Mouse (Mus musculus): ENCODE data around the gene Mospd3. TPM values are rescaled to one million over a fixed set of nuclear protein-coding genes. Genes with fewer than 3 reads are reported as not detected.

Gene Mospd3
- polyA plus RNA-seq, 1 experiment = 46.1 TPM

GRCm38 (mm10) chr5:137583670-137584169, 17.1 kb downstream of the Mospd3 start:
- peak in 1 of 2 experiments; percentile 59 for DNase-seq (ENCODE audit: extremely low spot score in 1 of 2, low spot score in 1 of 2)

- no peak for DNase-seq (ENCODE audit: extremely low spot score in 1 of 2, low spot score in 1 of 2)
Observed at GRCm38 (mm10) chr5:137582702-137583101, 18.2 kb downstream of the Mospd3 start.

GRCm38 (mm10) chr5:137580246-137580645, 20.6 kb downstream of the Mospd3 start:
- no peak for DNase-seq (ENCODE audit: extremely low spot score in 1 of 2, low spot score in 1 of 2)

GRCm38 (mm10) chr5:137574470-137574901, 26.4 kb downstream of the Mospd3 start:
- peak in 1 of 2 experiments; percentile 57 for DNase-seq (ENCODE audit: extremely low spot score in 1 of 2, low spot score in 1 of 2)

- DNase-seq (ENCODE audit: extremely low spot score in 1 of 2, low spot score in 1 of 2) = no peak
Observed at GRCm38 (mm10) chr5:137570691-137571586, 29.9 kb downstream of the Mospd3 start.

- DNase-seq (ENCODE audit: extremely low spot score in 1 of 2, low spot score in 1 of 2) = no peak
Observed at GRCm38 (mm10) chr5:137570181-137570580, 30.7 kb downstream of the Mospd3 start.

- DNase-seq (ENCODE audit: extremely low spot score in 1 of 2, low spot score in 1 of 2) = no peak
Observed at GRCm38 (mm10) chr5:137569665-137570064, 31.2 kb downstream of the Mospd3 start, which contains the start of gene Tfr2. Gene Tfr2 (plus strand): TSS chr5:137569840.

GRCm38 (mm10) chr5:137569031-137569430, 31.8 kb downstream of the Mospd3 start:
- DNase-seq (ENCODE audit: extremely low spot score in 1 of 2, low spot score in 1 of 2) = no peak

GRCm38 (mm10) chr5:137568223-137568798, 32.5 kb downstream of the Mospd3 start:
- no peak for DNase-seq (ENCODE audit: extremely low spot score in 1 of 2, low spot score in 1 of 2)

- DNase-seq (ENCODE audit: extremely low spot score in 1 of 2, low spot score in 1 of 2) = no peak
Observed at GRCm38 (mm10) chr5:137566416-137566815, 34.4 kb downstream of the Mospd3 start.

- DNase-seq (ENCODE audit: extremely low spot score in 1 of 2, low spot score in 1 of 2) = no peak
Observed at GRCm38 (mm10) chr5:137565744-137566143, 35.1 kb downstream of the Mospd3 start.

- peak in 1 of 2 experiments; percentile 47 for DNase-seq (ENCODE audit: extremely low spot score in 1 of 2, low spot score in 1 of 2)
Observed at GRCm38 (mm10) chr5:137562965-137563364, 37.9 kb downstream of the Mospd3 start.

- DNase-seq (ENCODE audit: extremely low spot score in 1 of 2, low spot score in 1 of 2) = peak in 1 of 2 experiments; percentile 59
Observed at GRCm38 (mm10) chr5:137561556-137561955, 39.3 kb downstream of the Mospd3 start.

- DNase-seq (ENCODE audit: extremely low spot score in 1 of 2, low spot score in 1 of 2) = no peak
Observed at GRCm38 (mm10) chr5:137553898-137554297, 47.0 kb downstream of the Mospd3 start.

GRCm38 (mm10) chr5:137553411-137553837, 47.4 kb downstream of the Mospd3 start, which contains the start of gene Actl6b:
Gene Actl6b (plus strand): TSS chr5:137553517.
- DNase-seq (ENCODE audit: extremely low spot score in 1 of 2, low spot score in 1 of 2) = peak; percentile 86 to 93

GRCm38 (mm10) chr5:137553000-137553399, 47.9 kb downstream of the Mospd3 start:
- no peak for DNase-seq (ENCODE audit: extremely low spot score in 1 of 2, low spot score in 1 of 2)

- DNase-seq (ENCODE audit: extremely low spot score in 1 of 2, low spot score in 1 of 2) = no peak
Observed at GRCm38 (mm10) chr5:137551119-137551518, 49.7 kb downstream of the Mospd3 start.

GRCm38 (mm10) chr5:137549840-137550239, 51.0 kb downstream of the Mospd3 start:
- no peak for DNase-seq (ENCODE audit: extremely low spot score in 1 of 2, low spot score in 1 of 2)

Data from frontal cortex, adult 2 months (tissue).